Mouse (Mus musculus): Measurements from ENCODE around the gene Coro6.

The Coro6 gene

DNA sequence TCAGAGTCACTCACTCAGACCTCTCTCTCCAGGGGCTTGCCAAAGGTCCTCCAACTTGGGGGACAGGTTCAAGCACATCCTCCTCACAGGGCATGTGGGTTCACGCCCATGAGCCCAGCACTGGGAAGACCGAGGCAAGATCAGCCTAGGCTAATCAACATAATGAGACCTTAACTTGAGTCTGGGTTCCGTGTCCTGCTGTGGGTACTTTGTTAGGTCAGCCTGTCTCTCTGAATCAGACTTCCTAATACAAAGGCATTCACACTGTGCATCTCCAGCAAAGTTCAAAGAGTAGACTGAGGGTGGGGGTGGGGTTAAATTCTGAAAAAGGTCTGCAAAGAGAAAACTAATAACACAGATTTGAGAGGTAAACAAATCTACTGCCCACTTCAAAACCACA, 2.9 kb downstream of the Coro6 start:
- no peak for DNase-seq

DNA sequence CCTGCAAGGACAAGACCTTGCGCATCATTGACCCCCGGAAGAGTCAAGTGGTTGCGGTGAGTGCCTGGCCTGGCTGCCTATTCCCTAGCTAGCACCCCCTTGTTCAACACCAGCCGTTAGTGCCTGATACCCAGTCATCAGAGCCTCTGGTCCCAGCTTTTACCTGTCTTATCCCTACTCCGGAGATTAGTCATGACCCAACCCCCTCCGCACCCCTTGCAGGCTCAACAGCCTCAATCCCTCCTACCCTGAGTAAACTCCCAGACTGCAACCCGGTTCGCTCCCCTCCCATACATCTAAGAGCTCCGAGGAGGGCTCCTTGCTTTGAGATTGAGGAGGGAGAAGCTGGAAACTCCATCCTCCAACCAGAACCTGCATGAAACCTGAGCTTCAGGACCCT, 4.3 kb downstream of the Coro6 start:
- no peak for DNase-seq

DNA sequence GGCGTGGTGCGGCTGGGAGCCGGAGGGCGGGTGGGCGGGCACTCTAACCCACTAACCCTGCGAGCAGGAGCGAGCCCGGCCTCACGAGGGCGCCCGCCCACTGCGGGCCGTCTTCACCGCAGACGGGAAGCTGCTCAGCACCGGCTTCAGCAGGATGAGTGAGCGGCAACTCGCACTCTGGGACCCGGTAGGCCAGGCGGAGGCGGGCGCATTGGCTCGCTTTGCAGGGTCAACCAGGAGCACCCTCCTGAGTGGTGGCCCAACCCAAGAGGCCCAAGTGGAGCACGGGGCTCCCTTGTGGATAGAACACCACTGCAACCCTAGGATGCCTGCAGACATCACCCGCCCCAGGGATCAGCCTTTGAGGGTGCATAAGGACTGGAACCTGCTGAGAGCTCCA, 4.9 kb downstream of the Coro6 start:
- peak; percentile 71 for DNase-seq

DNA sequence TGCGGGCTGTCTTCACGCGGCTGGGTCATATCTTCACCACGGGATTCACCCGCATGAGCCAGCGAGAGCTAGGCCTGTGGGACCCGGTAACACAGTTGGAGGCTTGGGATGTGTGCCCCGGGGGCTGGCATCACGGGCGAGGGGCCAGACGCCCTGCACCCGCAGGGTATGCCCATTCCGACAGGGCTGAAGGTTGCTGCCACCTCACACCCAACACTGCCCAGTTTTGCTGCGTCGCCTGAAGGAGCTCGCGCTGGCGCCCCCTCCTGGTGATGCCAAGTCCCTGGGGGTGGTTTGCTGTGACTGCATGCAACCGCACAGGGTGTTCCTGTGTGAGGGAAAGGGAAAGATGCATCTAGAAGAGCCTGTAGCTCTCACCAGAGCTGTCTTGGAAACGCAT, 5.6 kb downstream of the Coro6 start:
- DNase-seq, result peak; percentile 59

DNA sequence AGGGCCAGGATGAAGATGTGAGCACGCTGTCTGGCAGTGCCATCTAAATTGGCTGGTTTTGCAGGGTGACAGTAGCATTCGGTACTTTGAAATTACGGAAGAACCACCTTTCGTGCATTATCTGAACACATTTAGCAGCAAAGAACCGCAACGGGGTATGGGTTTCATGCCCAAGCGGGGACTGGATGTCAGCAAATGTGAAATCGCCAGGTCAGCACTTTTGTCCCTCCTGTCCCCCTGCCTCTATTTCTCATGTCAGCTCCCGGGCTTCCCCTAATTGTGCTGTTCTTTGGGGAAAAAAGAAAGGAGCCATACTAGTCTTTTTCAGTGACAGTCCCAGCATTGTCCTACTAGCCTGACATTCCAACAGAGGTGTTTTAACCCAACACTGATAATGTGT, 6.2 kb downstream of the Coro6 start:
- DNase-seq, result no peak

DNA sequence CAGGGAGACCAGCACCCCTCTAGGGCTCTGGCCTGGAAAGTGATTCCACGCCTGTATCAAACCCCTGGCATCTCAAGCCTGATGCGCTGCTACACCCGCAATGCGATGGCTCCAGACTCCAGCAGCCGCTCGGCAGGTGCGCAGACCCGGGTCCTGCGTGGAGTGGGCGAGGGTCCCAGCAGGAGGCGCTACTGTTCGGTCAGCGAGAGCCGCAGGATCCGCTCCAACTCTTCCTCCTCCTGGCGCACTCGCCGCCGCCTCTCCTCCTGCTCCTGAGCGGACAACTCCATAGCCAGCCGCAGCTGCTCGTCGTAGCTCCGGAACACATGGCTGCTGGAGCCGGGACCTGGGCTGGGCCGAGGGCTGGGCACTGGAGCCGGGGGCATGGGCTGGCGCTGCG, 9.2 kb downstream of the Coro6 start:
- no peak for DNase-seq

DNA sequence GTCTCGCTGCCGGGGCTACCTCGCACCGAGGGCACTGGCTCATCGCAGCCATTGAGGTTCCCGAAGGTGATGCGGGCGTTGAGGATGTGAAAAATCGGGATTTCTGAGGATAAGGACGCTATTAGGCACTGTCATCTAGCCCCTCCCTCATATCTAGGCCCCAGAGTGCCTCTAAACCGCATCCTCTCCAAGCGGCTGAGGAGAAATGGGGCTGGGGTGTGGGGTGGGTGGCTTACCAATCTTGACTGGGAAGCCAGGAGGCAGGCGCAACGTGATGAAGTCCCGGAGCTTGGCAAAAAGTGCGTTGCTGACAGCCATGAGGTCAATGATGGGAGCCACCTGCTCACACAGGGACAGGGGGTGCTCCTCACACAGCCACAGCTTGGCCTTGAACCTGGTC, 10.6 kb downstream of the Coro6 start:
- no peak for DNase-seq

DNA sequence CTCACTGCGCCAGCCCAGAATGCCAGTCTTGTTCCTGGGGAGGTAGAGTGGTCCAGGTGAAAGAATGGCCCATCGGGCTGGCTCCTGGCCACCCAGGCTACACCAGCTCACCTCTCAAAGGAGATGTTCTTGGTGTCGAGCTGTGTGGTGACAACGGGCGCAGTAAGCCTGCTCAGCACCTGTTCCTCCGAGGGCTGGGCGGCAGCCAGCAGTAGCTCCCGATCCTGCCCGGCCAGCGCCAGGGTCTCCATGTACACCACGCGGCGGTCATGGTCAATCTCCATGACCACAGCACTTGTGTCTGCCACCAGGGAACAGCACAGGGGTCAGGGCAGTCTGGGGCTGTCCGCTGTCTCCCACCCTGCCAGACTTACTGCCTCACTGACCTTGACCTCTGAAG, 14.0 kb downstream of the Coro6 start:
- DNase-seq, result no peak

DNA sequence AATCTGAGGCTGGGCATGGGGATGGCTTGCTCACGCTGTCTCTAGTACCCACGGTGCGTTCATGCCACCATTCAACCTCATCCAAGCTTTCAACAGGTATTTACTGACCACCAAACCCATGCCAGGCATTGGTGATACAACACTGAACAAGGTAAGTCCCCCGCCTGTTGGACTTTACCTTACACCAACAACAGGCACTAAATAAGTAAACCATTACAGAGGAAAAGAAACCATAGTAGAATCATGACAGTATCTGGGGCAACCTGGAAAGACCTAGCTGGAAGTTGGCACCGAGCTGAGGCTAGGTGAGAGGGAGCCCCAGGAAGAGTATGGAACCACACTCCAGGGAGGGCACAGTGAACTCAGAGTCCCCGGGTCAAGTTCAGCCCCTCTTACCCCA, 14.7 kb downstream of the Coro6 start:
- no peak for DNase-seq

DNA sequence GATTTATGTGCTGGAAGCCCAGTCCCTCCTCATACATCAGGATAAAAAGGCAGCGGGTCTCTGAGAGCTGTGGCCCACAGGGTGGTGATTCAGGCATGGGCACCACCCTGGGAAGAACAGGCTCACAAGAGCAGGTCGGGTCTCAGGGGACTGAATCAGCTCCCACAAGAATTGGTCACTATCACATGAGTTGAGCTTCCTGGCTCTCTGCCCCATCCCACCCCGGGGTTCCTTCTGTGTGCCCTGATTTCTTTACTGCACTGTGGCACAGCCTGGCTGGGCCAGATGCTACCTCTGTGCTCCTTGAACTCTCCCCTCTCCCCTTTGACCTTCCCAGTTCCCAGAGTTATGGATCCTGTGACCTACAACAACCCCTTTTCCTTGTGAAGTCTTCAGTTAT, 20.8 kb downstream of the Coro6 start:
- DNase-seq, result no peak

DNA sequence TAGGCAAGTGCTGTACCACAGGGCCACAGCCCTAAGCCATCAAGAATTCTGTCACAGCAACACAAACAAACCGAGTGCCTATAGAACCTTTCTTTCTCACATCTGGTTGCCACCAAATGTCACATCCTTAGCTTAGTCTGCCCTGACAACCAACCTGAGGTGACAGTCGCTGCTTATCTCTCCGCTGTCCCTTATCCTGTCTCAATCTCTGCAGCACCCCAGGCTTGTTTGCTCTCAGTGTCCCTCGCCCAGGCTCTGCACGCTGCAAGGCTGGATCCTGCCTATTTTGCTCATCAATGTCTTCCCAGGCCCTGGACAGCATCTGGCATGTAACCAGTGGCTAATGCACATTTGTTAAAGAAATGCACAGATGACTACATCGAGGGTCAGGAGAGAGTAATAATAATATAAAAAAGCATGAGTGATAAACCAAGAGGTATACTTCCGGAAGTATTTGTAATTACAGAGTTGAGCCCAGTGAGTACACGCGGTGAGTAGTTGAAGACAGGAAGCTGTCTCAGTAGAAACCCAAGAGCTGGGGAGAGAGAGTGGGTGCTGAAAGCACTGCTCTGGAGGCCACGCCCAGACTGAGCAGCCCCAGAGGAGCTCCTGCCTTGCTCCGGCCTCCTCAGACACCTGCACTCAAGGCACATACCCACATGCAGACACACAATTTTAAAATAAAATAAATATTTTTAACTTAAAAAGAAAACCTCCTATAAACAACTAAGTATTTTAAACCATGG, 21.5 kb downstream of the Coro6 start:
- no peak for DNase-seq

DNA sequence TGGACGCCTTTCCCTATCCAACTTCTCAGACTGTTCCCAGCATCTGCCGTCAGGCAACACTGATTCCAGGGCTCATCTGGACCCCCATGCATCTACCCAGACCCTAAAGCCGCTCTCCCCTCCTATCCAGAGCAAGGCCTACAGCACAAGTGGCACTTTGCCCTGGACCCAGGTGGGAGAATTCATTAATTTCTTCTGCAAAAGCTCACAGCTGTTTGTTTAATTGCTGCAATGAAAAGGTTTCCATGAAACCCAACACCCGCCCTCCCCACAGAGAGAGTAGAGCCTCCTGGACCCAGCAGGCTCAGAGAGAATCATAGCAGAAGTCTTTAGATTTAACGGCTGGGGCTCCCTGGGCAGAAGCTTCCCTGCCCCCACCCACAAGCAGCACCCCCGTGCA, 23.0 kb downstream of the Coro6 start:
- DNase-seq, result no peak

DNA sequence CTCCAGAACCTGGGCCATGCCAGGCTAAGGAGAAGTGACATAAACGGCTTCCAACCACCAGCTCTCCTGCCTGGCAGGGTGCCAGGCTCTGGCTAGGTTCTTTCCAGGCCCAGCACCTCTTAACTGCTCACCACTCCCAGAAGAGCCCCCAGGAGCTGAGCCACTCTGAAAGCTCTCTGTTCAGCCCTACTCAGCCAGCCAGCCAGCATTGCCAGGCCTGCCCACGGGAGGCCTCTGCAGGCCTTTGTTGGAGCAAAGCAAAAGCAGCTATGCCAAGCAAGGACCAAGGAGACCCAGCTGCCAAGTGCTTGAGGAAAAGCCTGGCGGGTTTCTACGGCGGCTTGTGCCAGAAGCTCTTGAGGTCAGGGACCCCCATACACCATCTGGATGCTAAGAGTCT, 24.6 kb downstream of the Coro6 start:
- DNase-seq, result no peak

DNA sequence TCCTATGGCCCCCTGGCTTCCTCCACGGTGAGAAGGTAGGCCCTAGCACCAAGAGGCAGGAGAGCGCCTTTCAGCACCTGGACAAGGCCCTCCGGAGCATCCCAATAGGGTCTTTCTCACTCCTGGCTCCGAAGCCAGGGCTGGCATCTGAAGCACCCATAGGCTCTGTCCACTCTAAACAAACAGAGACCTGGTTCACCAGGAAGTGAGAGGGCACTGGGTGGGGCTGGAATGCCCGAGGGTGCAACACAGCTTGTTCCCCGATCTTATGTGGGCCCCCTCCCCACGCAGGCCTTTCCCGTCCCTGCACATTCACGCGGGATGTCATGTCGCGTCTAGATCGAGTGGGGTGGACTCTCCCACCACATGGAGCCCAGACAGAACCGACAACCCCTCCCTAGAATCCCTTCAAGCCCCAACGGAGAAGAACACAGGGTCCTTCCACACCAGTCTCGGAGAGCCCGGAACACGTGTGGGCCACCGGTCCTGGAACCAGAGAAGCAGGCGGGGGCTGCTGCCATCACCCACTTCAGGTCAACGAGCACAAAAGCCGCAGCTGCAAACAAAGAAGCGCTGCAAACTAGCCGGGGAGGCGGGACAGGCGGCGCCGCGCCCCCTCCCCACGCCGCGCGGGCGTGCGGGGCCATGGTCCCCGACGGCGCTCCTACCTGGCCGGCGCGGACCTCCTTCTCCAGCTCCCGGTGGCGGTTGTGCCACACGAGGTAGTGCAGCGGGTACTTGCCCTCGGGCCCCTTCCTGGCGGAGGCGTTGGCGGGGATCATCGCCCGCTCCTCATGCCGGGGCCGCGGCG, 26.8 kb downstream of the Coro6 start:
- DNase-seq, result no peak

DNA sequence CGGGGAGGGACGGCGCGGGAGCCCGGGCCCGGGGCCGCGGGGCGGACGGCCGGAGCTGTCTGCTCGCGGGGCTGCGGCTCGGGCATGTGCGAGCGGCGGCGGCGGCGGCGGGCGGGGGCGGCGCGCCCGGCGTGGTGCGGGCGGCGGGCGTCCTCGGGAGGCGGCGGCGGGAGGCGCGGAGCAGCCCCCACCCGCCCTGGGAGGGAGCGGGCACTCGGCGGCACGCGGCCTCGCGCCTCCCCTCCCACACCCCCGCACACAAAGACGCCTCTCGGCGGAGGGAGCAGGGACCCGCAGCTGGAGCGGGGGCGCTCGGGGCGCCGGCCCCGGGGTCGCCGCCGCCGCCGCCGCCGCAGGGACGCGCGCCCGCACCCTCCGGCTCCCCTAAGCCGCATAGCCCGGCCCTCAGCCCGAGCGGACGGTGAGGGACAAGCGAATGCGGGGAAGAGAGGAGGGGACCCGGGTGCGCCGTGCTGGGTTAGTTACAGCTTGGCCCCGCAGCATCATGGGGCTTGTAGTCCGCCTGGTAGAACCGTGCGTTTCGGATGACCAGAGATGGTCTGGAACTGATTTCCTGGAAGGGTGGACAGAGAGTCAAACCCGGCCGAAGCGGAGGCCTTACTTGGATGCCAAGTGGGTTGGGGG, 27.5 kb downstream of the Coro6 start, which contains the start of gene Ankrd13b:
TSS of gene Ankrd13b (minus strand) at position 88 of the 645 bp plus-strand sequence.
- no peak for DNase-seq

DNA sequence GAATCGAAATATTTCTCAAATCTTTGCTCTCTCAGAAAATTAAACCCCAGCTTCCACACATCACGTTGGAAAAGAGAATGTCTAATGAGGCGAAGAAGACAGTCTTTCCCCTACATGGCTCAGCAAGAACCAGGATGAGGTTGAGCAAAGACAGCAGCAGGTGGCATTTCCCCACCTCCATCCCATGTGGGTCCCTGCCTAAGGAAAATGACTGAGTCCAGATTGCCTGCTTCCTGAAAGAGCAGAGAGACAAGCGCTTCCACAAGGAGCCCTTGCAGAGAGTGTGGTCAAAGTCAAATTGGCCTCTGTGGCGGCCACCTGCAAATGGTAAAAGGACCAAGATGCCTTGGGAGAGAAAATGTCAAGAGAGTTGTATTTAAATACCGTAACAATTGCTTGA, 28.2 kb downstream of the Coro6 start:
- no peak for DNase-seq

DNA sequence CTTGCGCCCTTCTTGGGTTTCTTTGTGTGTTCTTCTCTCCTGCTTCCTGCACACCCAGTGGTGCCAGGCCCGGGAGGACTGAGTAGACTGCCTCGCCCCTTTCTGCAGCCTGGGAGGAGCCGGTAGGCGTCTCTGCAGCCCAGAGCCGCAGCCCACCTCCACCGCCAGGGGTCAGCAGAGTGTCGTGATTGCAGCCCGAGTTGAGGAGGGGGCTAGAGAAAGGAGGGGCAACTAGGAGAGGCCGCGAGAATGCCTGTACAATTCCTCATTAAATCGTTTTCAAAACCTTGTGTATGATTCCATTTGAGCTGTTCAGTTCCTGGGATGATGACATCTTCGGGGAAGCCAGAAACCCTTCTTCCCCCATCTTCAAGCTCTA, 28.9 kb downstream of the Coro6 start:
- DNase-seq, result peak; percentile 82

DNA sequence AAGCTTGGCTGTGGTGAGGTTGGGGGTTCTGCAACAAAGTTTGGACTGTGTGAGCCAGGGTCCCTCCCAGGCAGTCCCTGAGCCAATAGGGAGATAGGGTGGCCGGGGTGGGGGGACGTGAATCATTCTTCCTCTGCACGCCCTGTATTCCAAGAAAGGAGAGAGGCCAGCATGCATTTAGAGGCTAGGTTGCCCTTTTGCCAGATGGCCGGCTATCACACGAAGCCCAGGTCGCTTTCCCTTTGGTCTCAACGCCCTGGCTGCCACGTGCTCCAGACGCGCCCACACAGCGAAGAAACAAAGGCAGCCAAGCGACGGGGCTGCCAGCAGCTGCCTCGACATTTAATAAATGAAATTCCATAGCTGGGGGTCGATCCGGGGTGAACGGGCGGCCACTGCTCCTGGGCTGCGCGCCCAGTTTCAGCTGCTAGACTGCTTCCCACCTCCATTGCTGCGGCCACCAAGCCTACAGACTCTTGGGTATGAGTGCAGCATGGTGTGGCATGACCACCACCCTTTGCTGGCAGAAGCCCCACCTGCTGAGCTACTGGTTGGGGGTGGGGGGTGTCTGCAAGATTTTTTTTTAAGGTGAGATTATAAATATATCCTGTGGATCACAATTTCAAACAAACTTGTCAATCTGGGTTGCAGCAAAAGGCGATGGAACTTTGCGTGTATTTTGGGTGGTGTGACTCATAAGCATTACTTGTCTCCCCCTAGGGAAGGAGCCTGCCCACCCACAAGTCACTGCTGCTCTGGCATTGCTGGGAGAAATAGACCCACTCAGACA, 29.5 kb downstream of the Coro6 start:
- no peak for DNase-seq

DNA sequence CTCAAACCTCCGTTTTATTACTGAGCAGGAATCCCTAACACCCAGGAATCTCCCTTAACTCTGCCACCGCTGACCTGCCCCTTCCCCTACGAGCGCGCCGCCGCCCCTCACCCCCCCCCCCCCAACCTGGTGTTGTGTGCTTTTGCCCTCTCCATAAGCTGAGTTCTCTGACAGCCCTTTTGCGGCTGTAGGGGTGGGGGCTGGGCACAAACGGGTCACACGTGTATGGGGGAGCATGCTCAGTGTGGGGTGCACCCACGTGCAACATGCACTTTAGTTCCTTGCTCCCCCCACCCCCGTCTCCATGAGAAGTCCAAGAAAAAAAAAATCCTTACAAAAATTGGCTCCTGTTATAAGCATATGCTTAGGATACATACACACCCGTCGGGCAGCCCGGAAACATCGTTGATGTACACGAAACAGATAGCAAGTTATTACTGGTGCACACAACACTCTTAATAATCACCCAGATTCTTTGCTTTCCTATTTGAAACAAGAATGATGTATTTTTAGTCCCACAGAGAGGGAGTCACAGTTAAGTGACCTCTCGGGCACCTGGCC, 30.2 kb downstream of the Coro6 start:
- DNase-seq, result no peak

DNA sequence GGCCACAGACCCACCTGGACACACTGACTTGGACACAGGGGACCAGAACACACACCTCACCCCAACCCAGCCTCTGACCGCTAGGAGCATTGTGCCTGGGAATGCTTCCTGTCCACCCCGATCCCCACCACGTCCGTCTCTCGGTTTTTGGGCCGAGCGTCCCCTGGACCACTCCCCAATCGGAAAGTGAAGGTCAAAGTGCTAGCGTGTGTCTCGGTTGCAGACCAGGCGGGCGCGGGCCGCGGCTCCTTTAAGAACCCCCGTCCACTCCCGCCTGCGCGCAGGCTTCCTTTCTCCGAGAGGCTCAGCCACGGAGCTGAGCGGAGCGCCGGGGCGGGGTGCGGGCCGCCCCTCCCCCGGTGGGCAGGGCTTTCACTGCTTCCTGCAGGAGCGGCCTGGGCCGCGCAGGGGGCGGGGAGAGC, 30.7 kb downstream of the Coro6 start:
- DNase-seq, result peak; percentile 94

DNA sequence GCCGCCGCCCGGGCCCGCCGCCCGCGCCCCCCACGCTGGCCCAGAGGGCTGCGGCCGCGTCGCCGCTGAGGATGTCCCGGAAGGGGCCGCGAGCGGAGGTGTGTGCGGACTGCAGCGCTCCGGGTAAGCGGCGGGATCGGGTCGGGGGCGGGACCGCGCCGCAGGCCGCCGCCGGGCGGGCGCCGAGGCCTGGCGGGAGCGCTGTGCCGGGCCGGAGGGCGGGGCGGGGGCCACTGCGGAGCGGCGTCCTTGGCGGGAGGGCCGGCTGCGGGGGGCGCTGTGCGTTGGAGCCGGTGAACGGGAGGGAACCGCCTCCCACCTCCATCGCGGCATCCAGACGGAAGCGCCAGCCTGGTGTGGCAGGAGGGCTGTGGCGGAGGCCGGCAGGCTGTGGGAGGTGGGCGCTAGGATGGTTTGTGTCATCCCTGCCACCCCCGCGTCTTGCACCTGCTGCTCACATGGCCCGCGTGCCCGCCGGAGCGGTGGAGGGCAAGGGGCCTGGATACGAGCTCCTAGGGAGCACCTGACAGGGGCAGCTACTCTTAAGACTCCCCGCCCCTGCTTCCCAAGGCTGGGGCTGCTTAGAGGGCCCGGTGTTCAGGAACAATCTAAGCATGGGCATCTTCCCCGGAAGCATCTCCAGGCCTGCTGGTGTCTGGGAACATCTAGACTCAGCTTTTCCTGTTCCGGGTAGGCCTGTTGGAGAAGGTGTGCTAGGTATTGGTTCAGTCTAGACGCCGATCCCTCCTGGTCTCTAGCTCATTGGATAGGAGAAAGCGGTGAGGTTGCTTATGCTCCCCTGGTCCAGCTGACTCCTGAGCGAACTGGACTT, 31.5 kb downstream of the Coro6 start, which contains the start of gene Git1:
TSS of gene Git1 (plus strand) at position 51 of the 832 bp plus-strand sequence.
- DNase-seq, result peak; percentile 64

DNA sequence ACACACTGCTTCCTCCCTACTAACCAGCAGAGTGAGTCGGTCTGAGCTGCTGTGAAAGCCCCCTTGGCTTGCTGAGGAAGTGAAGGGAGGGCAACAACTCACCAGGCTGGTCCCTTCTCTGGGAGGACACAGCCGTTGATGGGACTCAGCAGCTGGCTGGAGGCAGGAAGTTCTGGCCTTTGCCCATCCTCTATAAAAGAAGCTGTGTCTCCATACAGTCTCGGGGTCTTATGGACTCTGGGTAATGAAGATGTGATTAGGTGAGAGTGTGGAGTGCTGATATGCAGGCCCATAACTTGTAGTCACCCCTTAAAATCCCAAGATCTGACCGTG, 32.1 kb downstream of the Coro6 start:
- no peak for DNase-seq

All from kidney, adult 11 months (tissue).